Mouse (Mus musculus) spleen, embryonic (tissue): ENCODE data around the gene Bicd2.

Experiments
- CTCF ChIA-PET: fragments of 350-600 bp; sonication (Branson Sonifier 250); formaldehyde crosslinking; loops from one replicate; lab custom pipeline; 2022; lab: Charles Lee

Bicd2 gene

GRCm38 (mm10) chr13:49322739-49323138 is 18.6 kb upstream of the Bicd2 start:
- CTCF ChIA-PET, result no interaction called here

- CTCF ChIA-PET, result interaction anchor here (0.7 kb wide), 1 partner anchor 12 kb away, joined by 5 read pairs; no protein-coding TSS in a partner anchor
Measured at GRCm38 (mm10) chr13:49324871-49325270, 16.5 kb upstream of the Bicd2 start.

- CTCF ChIA-PET, result interaction anchor here (0.5 to 1.3 kb wide), 5 partner anchors 9 to 70 kb away, joined by 4 to 19 read pairs (median 4); no protein-coding TSS in a partner anchor
Measured at GRCm38 (mm10) chr13:49326246-49327206, 14.9 kb upstream of the Bicd2 start.

GRCm38 (mm10) chr13:49328101-49328500 is 13.3 kb upstream of the Bicd2 start:
- CTCF ChIA-PET, result no interaction called here

GRCm38 (mm10) chr13:49333250-49333649 is 8.1 kb upstream of the Bicd2 start:
- CTCF ChIA-PET, result no interaction called here

- CTCF ChIA-PET, result interaction anchor here (0.6 kb wide), 1 partner anchor 9 kb away, joined by 4 read pairs; no protein-coding TSS in a partner anchor
Measured at GRCm38 (mm10) chr13:49335077-49335982, 6.1 kb upstream of the Bicd2 start.

- CTCF ChIA-PET, result interaction anchor here (0.7 kb wide), 1 partner anchor 31 kb away, joined by 3 read pairs; no protein-coding TSS in a partner anchor
Measured at GRCm38 (mm10) chr13:49338893-49339546, 2.4 kb upstream of the Bicd2 start.

GRCm38 (mm10) chr13:49341831-49342722 is 692 bp downstream of the Bicd2 start:
- CTCF ChIA-PET, result interaction anchor here (0.6 to 0.9 kb wide), 2 partner anchors 14 to 17 kb away, joined by 3 read pairs; no protein-coding TSS in a partner anchor

- CTCF ChIA-PET, result interaction anchor here (0.6 to 0.9 kb wide), 2 partner anchors 13 to 16 kb away, joined by 3 read pairs; no protein-coding TSS in a partner anchor
Measured at GRCm38 (mm10) chr13:49342723-49343100, 1.3 kb downstream of the Bicd2 start.

GRCm38 (mm10) chr13:49344567-49344966 is 3.2 kb downstream of the Bicd2 start:
- CTCF ChIA-PET, result no interaction called here

- CTCF ChIA-PET, result no interaction called here
Measured at GRCm38 (mm10) chr13:49345476-49345875, 4.1 kb downstream of the Bicd2 start.

- CTCF ChIA-PET, result no interaction called here
Measured at GRCm38 (mm10) chr13:49348522-49348921, 7.1 kb downstream of the Bicd2 start.

- CTCF ChIA-PET, result no interaction called here
Measured at GRCm38 (mm10) chr13:49349335-49349734, 8.0 kb downstream of the Bicd2 start.

GRCm38 (mm10) chr13:49349836-49350505 is 8.6 kb downstream of the Bicd2 start:
- CTCF ChIA-PET, result no interaction called here

- CTCF ChIA-PET, result interaction anchor here (0.6 kb wide), 2 partner anchors 174 to 633 kb away, joined by 3 to 4 read pairs; no protein-coding TSS in a partner anchor
Measured at GRCm38 (mm10) chr13:49352581-49353159, 11.3 kb downstream of the Bicd2 start.

- CTCF ChIA-PET, result interaction anchor here (0.6 kb wide), 1 partner anchor 175 kb away, joined by 4 read pairs; no protein-coding TSS in a partner anchor
Measured at GRCm38 (mm10) chr13:49353422-49353821, 12.0 kb downstream of the Bicd2 start.

GRCm38 (mm10) chr13:49353991-49354507 is 12.7 kb downstream of the Bicd2 start:
- CTCF ChIA-PET, result no interaction called here

- CTCF ChIA-PET, result interaction anchor here (0.6 kb wide), 1 partner anchor 13 kb away, joined by 3 read pairs; no protein-coding TSS in a partner anchor
Measured at GRCm38 (mm10) chr13:49355461-49356061, 14.2 kb downstream of the Bicd2 start.
